Mouse (Mus musculus) cerebellum, adult 9-11 months (tissue): ENCODE data around the gene Chic2.
A peak's percentile ranks its signal among the peaks of the same experiment; 100 is the strongest.

ENCODE experiments used
- DNase-seq: peaks from one replicate; pipeline ENCODE4 v3.0.0; 2022

Chic2 gene

DNA sequence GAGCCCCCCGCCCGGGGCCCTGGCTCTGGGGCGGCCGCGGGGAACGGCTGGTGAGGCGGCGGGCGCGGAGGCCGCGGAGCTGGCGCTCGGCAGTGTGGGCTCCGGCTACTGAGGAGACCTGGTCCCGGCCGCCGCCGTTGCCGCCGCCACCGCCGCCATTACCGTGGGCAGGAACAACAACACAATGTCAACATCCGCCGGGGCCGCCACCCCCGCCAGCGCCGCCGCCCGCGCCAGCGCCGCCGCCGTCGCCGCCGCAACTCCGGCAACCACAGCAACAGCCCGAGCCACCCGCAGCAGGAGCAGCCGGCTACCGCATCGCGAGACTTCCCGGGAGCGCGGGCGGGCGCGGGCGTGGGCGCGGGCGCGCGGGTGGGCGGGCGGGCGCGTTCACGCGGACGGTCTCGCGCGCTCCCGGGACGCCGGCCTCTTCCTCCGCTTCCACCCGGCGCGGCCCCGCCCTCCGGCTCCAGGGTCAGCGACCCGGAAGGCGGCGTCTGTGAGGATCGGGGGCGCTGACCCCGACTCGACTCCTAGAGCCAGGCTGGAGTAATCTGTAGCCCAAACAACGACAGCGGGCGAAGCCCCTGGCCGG is at the start of gene Chic2:
Chic2 (minus strand) TSS at position 465 of the 595 bp plus-strand sequence.
- DNase-seq = peak; percentile 90

- no peak for DNase-seq
These were observed 41.3 kb upstream of the Chic2 start for GRCm38 (mm10) chr5:75085906-75086305.

DNA sequence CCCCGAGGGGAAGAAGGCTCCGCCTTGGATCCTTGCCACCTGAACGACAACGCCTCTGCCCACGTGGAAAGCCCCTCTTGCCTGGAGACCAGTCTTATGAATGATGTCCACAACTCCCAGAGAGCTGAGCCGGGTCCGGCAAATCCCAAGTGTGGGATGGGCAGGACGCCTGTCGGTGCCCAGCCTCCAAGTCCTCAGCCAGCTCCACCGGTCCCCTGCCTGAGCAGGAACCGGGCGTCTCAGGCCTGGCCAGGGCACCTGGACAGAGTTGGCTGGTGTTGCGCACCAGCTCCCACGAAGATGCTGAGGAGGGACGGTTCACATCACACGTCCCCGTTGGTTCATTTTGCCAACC is 40.9 kb upstream of the Chic2 start:
- DNase-seq = no peak

- DNase-seq = no peak
These were observed 40.4 kb upstream of the Chic2 start for GRCm38 (mm10) chr5:75084871-75085520.

DNA sequence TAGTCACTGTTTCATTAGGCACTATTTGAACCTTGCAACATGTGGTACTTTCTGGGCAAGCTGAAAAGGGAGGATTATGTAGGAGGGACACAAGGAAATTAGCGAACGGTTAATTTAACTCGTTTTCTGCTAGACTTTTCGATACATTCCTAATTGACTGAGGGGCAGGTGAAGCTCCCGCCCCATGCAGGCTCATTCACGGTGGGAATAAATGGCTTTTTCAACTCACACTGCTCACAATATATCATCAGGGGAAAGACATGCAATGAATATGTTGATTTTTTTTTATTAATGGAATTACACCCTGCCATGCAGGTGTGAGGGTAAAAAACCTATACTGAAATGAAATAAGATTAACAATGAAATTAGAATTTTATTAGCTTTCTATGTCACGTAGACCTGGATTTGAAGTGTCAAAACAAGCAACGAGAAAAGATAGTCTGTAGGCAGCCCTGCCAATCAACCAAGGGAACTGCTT is 39.9 kb upstream of the Chic2 start:
- DNase-seq = no peak

DNA sequence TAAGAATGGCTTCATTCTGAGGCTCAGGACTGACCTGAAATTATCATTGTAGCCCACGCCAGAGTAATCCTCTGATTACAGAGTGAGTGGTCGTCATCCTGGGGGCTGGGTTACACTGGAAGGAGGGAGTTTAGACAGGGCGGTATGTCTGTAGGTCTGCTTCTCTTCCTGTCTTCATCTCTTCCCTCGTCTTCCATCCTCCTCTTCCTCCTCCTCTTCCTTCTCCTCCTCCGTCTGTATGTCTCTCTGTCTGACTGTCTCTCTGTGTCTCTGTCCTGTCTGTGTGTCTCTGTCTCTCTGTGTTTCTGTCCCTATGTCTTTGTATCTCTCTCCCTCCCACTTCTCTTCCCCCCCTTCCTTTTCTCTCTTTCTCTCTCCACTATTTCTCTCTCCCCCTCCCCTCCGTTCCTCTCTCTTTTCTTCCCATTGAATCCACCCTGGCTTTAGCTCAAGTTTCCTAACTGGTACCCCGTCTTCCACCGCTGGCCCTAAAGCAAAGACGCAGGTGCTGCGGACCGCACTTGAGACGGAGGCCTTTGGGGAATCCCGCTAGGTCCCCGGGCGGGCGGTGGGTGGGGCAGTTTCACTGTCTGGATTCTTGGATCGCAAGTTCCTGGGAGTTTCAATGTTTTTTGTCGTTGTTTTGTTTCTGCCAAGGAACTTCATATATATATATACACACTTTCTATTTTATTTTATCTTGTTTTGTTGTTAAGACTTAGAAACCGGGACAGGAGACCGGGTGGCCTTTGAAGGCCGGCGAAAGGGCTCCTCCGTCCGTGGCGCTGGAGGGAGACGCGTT is 39.2 kb upstream of the Chic2 start:
- DNase-seq = no peak

- no peak for DNase-seq
These were observed 38.5 kb upstream of the Chic2 start for GRCm38 (mm10) chr5:75083061-75083460.

- no peak for DNase-seq
These were observed 37.9 kb upstream of the Chic2 start for GRCm38 (mm10) chr5:75082439-75082838.

- no peak for DNase-seq
These were observed 35.0 kb upstream of the Chic2 start for GRCm38 (mm10) chr5:75079564-75079963.

DNA sequence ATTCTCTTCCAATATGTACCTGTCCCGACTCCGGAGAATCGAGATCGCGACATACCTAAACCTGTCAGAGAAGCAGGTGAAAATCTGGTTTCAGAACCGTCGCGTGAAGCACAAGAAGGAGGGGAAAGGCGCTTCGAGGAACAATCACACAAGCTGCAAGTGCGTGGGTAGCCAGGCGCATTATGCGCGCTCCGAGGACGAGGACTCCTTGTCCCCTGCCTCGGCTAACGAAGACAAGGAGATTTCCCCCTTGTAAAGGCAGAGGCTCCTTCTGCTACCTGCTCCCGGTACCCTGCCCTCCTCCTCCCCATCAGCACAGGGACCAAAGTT is 32.4 kb upstream of the Chic2 start:
- DNase-seq = no peak

DNA sequence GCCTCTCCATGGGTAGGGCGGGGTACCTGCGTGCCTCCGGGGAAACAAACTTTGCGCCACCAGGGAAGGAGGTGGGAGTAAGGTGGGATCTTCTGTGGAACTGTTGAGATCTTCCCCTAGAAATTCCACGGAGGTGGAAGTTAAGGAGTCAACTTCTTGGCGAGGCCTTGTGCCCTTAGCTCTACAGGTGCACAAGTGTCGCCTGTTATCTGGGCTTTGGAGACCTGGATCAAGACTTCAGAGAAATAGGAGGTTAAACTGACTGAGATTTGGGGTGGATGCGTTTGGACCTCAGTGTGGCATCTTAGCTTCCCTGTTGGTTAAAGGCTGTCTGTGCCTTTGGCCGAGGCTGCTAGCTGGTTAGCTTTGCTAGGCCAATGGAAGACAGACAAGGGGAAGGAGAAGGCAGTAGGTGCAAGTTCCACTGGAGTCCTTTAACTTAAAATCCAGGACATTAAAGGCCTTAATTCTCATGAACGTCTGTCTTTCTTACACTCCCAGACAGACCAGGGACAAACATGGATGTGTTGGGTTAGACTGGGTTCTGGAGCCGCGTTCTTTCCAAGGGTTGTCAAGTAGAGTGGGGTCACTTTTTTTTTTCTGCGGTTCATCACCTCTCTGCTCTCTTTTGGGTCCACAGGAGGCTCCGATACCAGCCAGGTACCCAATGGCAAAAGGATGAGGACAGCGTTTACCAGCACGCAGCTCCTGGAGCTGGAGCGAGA is 31.9 kb upstream of the Chic2 start:
- DNase-seq = no peak

DNA sequence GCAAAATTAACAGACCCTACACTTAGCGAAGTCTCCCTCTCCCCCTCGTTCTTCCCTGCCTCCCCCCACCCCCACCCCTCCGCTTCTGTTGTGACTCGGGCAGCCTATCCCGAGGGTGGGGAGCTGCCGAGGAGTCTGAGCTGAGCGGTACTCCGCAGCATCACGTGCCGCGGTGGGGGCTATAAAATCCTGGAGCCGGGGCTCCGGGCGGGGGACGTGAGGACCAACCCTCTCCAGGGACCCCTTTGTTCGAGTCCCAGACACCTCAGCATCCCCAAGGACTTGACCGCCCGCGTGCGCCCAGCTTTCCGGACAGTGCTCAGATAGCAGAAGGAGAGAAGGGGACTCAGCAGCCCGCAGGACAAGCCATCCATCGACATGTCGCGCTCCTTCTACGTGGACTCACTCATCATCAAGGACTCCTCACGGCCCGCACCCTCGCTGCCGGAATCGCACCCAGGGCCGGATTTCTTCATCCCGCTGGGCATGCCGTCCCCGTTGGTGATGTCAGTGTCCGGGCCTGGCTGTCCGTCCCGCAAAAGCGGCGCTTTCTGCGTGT is 30.9 kb upstream of the Chic2 start, which contains the start of gene Gsx2:
Gsx2 (plus strand) TSS at position 219 of the 559 bp plus-strand sequence.
- DNase-seq = no peak

GRCm38 (mm10) chr5:75074537-75075382 is 30.2 kb upstream of the Chic2 start:
- no peak for DNase-seq

DNA sequence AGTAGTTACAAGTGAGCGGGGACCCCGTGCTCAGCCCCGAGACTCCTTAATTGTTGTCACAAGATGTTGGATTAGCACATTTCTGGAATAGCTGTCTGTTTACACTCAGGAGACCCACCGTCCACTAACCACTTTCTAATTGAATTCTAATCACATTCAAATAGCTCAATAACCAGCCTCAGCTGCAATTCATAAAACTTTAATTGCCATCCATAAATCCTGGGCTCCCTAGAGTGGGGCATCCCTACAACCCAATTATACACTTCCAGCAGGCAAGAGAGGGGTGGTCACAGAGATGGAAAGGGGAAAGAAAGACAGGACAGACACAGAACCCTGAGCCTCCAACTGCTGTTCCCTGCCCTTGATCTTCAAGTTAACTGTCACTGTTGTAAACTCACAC is 29.6 kb upstream of the Chic2 start:
- no peak for DNase-seq

GRCm38 (mm10) chr5:75073684-75074083 is 29.1 kb upstream of the Chic2 start:
- DNase-seq = no peak

DNA sequence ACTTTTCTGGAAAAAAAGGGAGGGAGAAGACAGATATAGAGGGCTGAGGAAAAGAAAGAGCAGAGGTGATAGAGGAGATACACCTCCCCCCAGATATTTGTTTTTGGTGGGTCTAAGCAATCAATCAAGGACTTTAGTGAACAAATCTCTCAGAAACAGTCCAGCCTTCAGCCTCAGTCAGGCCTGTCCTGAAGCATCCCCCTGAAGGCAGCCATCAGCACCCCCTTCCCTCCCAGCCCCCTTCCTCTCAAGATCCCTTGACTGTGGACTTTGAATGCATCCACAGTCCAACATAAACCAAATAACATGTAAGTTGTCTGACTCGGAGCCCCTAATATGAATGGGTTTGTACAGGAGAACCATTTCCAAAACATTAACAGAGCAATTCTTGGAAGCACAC is 28.6 kb upstream of the Chic2 start:
- no peak for DNase-seq

GRCm38 (mm10) chr5:75072532-75072931 is 28.0 kb upstream of the Chic2 start:
- DNase-seq = no peak

GRCm38 (mm10) chr5:75071951-75072350 is 27.4 kb upstream of the Chic2 start:
- no peak for DNase-seq

DNA sequence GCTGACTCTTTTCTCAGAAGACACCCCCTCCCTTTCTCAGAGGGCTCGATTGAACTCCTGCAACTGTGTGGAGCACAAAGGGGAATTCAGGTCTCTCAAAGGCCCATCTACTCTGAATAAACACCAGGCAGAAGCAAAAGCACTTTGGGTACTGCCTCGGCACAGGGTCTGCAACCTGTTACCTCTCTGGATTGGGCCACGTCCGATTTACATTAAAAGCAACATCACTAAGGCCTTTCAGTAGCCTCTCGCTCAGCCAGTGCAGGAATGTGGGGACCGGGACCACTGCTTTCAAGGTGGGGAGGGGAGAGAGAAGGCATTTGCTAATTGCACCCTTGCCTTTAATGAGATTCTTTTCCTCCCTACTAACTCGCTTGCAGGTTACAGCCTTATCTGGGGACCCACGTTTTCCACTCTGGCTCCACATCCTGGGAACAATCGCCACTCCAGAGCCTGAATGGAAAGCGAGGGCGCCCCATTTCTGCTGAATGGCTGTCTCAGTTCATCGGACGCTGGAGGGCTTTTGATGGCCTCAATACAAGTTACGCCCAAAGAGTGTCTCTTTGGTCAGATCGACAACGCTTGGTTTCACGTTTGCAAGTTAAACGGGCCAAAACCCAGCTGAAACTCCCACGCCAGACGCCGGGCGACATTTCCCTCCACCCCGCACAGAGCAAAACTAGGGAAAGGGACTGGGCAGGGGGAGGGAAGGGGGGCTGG is 26.2 kb upstream of the Chic2 start:
- DNase-seq = no peak

GRCm38 (mm10) chr5:75070132-75070531 is 25.6 kb upstream of the Chic2 start:
- no peak for DNase-seq

- no peak for DNase-seq
These were observed 22.7 kb upstream of the Chic2 start for GRCm38 (mm10) chr5:75067125-75067756.
